Mouse (Mus musculus) MEL (cell line): ENCODE data around the gene Atp13a3.

Source experiments
- CHD2 ChIP-seq: IDR thresholded peaks from 2 replicates; pipeline ENCODE4 v1.6.1; 2011; ENCODE audit warnings: low read length, improper control_type of control experiment
- CTCF ChIP-seq, 3 experiments: IDR thresholded peaks in 2 of 3; conservative IDR thresholded peaks in 1 of 3; 2 replicates each; pipeline ENCODE4 v1.5.1; 2011 to 2012; ENCODE audit warnings: low read length in 3 of 3, low read depth in 2 of 3, mild to moderate bottlenecking in 2 of 3, improper control_type of control experiment in 1 of 3, inconsistent platforms in 1 of 3, mixed read lengths in 1 of 3, moderate library complexity in 1 of 3; ENCODE audit not compliant: control insufficient read depth in 1 of 3, insufficient read depth in 1 of 3, poor library complexity in 1 of 3, severe bottlenecking in 1 of 3
- EP300 ChIP-seq, 2 experiments: IDR thresholded peaks; 2 replicates each; pipeline ENCODE4 v1.6.1; 2011; ENCODE audit warnings: improper control_type of control experiment in 2 of 2, low read length in 2 of 2, low read depth in 1 of 2, mild to moderate bottlenecking in 1 of 2
- ETS1 ChIP-seq: IDR thresholded peaks from 2 replicates; pipeline ENCODE4 v1.6.1; 2012; ENCODE audit warnings: low read depth, mild to moderate bottlenecking, inconsistent platforms, low read length, improper control_type of control experiment, moderate library complexity
- KAT2A ChIP-seq: conservative IDR thresholded peaks from 2 replicates; pipeline ENCODE4 v1.6.1; 2012; ENCODE audit warnings: low read depth, low read length, improper control_type of control experiment, inconsistent platforms
- MAFK ChIP-seq: IDR thresholded peaks from 2 replicates; pipeline ENCODE4 v1.6.1; 2011; ENCODE audit warnings: low read depth, mild to moderate bottlenecking, low read length, improper control_type of control experiment, borderline replicate concordance
- MAZ ChIP-seq: IDR thresholded peaks from 2 replicates; pipeline ENCODE4 v1.6.1; 2012; ENCODE audit warnings: low read depth, mild to moderate bottlenecking, inconsistent platforms, low read length, improper control_type of control experiment
- NELFE ChIP-seq: IDR thresholded peaks from 2 replicates; pipeline ENCODE4 v1.6.1; 2011; ENCODE audit warnings: low read depth, low read length, improper control_type of control experiment
- POLR2A ChIP-seq, 2 experiments: IDR thresholded peaks; 2 replicates each; pipeline ENCODE4 v1.6.1; 2011 to 2012; ENCODE audit warnings: low read length in 2 of 2, mild to moderate bottlenecking in 2 of 2, control low read depth in 1 of 2, improper control_type of control experiment in 1 of 2, low read depth in 1 of 2, moderate library complexity in 1 of 2; ENCODE audit not compliant: control insufficient read depth in 1 of 2, insufficient read depth in 1 of 2, poor library complexity in 1 of 2
- SMC3 ChIP-seq: IDR thresholded peaks from 2 replicates; pipeline ENCODE4 v1.6.1; 2011; ENCODE audit warnings: low read depth, low read length, improper control_type of control experiment
- TBP ChIP-seq: IDR thresholded peaks from 2 replicates; pipeline ENCODE4 v1.8.0; 2011; ENCODE audit warnings: low read depth, low read length, improper control_type of control experiment
- UBTF ChIP-seq: IDR thresholded peaks from 2 replicates; pipeline ENCODE4 v1.6.1; 2012; ENCODE audit warnings: low read depth, mild to moderate bottlenecking, inconsistent platforms, low read length, improper control_type of control experiment, moderate library complexity, borderline replicate concordance; ENCODE audit not compliant: insufficient read depth
- USF1 ChIP-seq: IDR thresholded peaks from 2 replicates; pipeline ENCODE4 v1.6.1; 2014; ENCODE audit warnings: low read depth, mild to moderate bottlenecking, inconsistent platforms, low read length, improper control_type of control experiment, moderate library complexity
- ZMIZ1 ChIP-seq: IDR thresholded peaks from 2 replicates; pipeline ENCODE4 v1.6.1; 2012; ENCODE audit warnings: low read depth, mild to moderate bottlenecking, inconsistent platforms, low read length, improper control_type of control experiment, moderate library complexity

GRCm38 (mm10) chr16:30427466-30427865, 21.7 kb upstream of the Atp13a3 start:
- TF ChIP-seq CTCF (IDR thresholded peaks at IDR 0.05 in 2 of 3, conservative IDR thresholded peaks at IDR 0.05 in 1 of 3; ENCODE audit: control insufficient read depth in 1 of 3, insufficient read depth in 1 of 3, low read depth in 2 of 3, low read length in 3 of 3, poor library complexity in 1 of 3, severe bottlenecking in 1 of 3): no peak
- no peak for TF ChIP-seq NELFE
- TF ChIP-seq SMC3: no peak
- no peak for TF ChIP-seq KAT2A
- no peak for TF ChIP-seq MAFK
- TF ChIP-seq MAZ: no peak
- TF ChIP-seq EP300 (IDR thresholded peaks at IDR 0.05; ENCODE audit: low read depth in 1 of 2, low read length in 2 of 2): no peak
- TF ChIP-seq POLR2A (IDR thresholded peaks at IDR 0.05; ENCODE audit: control insufficient read depth in 1 of 2, insufficient read depth in 1 of 2, low read depth in 1 of 2, low read length in 2 of 2, poor library complexity in 1 of 2): no peak
- no peak for TF ChIP-seq ZMIZ1
- TF ChIP-seq CHD2: no peak
- no peak for TF ChIP-seq TBP
- TF ChIP-seq UBTF: no peak
- TF ChIP-seq ETS1: no peak
- no peak for TF ChIP-seq USF1
